Comparison of ENCODE assay signal across 18 mouse cellular contexts in the genomic region with DNA sequence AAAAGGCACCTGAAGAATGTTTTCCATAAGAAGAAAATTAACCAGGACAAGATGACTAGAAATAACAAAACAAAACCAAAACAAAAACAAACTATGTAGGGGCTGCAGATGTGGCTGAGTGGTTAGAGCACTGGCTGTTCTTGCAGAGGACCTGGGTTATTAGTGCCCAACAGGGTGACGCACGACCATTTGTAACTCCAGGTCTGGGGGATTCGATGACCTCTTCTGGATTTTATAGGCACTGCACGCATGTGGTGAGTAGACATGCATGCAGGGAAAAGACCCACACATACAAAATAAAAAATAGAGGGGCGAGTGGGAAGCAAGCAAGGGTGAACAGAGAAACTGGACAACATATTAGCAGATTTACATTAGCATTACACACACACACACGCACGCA. TPM values are rescaled to one million over a fixed set of nuclear protein-coding genes. Genes with fewer than 3 reads are reported as not detected.
DNase-seq lines count a peak whose midpoint lies in the region; ATAC-seq and TF ChIP-seq lines count a peak whose summit lies in the region.
"Had no signal": no experiment of that assay in that cellular context is flagged by ENCODE, and none has a peak within 500 bp of the region (broad histone marks: within the 10 kb centered on the region; RNA-seq: fewer than 3 reads in every experiment).

No protein-coding gene starts in this region.

- H3K36me3 ChIP-seq in kidney, adult 2 months (ENCODE audit: control insufficient read depth, insufficient read depth, low read length), result no peaks in the 10 kb centered on the region
- peaks cover 8% of the 10 kb centered on the region for H3K36me3 ChIP-seq in megakaryocyte, embryonic 14.5 days (replicated peaks; ENCODE audit: low read length)
- no peaks in the 10 kb centered on the region for H3K36me3 ChIP-seq in stomach, postnatal 0 days (ENCODE audit: control insufficient read depth, insufficient read depth, low read length)
- no peaks in the 10 kb centered on the region for H3K36me3 ChIP-seq in hindbrain, embryonic 12.5 days
- H3K36me3 ChIP-seq: heart, embryonic 12.5 days; limb, embryonic 13.5 days; midbrain, embryonic 13.5 days had no signal

- no peak for TF ChIP-seq POLR2A in kidney, adult 2 months (IDR thresholded peaks at IDR 0.05; ENCODE audit: low read depth, low read length)

- H3K4me1 ChIP-seq in kidney, adult 2 months (ENCODE audit: control insufficient read depth, insufficient read depth, low read length), result no peaks in the 10 kb centered on the region
- peaks cover 40% of the 10 kb centered on the region for H3K4me1 ChIP-seq in megakaryocyte, embryonic 14.5 days
- no peaks in the 10 kb centered on the region for H3K4me1 ChIP-seq in stomach, postnatal 0 days (replicated peaks; ENCODE audit: control insufficient read depth, insufficient read depth)
- no peaks in the 10 kb centered on the region for H3K4me1 ChIP-seq in hindbrain, embryonic 12.5 days
- H3K4me1 ChIP-seq: heart, embryonic 12.5 days; limb, embryonic 13.5 days; midbrain, embryonic 13.5 days had no signal

- no peak overlapping the region for H3K27ac ChIP-seq in kidney, adult 2 months (ENCODE audit: insufficient read depth, low read depth, low read length)
- no peak overlapping the region for H3K27ac ChIP-seq in stomach, postnatal 0 days (replicated peaks)
- no peak overlapping the region for H3K27ac ChIP-seq in hindbrain, embryonic 12.5 days
- H3K27ac ChIP-seq: limb, embryonic 13.5 days; midbrain, embryonic 13.5 days had no signal

- no peak overlapping the region for H3K4me3 ChIP-seq in kidney, adult 2 months (ENCODE audit: insufficient read depth, low read depth, low read length)
- peak overlapping the region; percentile 83 for H3K4me3 ChIP-seq in megakaryocyte, embryonic 14.5 days (replicated peaks)
- no peak overlapping the region for H3K4me3 ChIP-seq in stomach, postnatal 0 days (ENCODE audit: low read depth, low read length)
- H3K4me3 ChIP-seq in hindbrain, embryonic 12.5 days, result no peak overlapping the region
- H3K4me3 ChIP-seq: heart, embryonic 12.5 days; limb, embryonic 13.5 days; midbrain, embryonic 13.5 days; myocyte had no signal

- 78% methylated on average over 7 of the region's 7 CpGs for WGBS in kidney, adult 2 months
- 73% methylated on average over 7 of the region's 7 CpGs for WGBS in stomach, postnatal 0 days
- WGBS in hindbrain, embryonic 12.5 days, result 74% methylated on average over 7 of the region's 7 CpGs

- H3K9me3 ChIP-seq in megakaryocyte, embryonic 14.5 days, result peaks cover 17% of the 10 kb centered on the region
- no peaks in the 10 kb centered on the region for H3K9me3 ChIP-seq in stomach, postnatal 0 days (ENCODE audit: control insufficient read depth, low read length)
- H3K9me3 ChIP-seq in hindbrain, embryonic 12.5 days (replicated peaks), result no peaks in the 10 kb centered on the region
- H3K9me3 ChIP-seq: heart, embryonic 12.5 days; limb, embryonic 13.5 days; midbrain, embryonic 13.5 days had no signal

- DNase-seq in kidney, adult 2 months, result no peak
- no peak for DNase-seq in kidney, adult 11 months
- peak; percentile 51 for DNase-seq in ZHBTc4 (ENCODE audit: low read depth, low spot score)
- no peak for DNase-seq in stomach, postnatal 0 days (ENCODE audit: low spot score)
- DNase-seq: cerebellum, adult 8-10 months; heart, postnatal 36 days; kidney, adult 9 months; kidney, postnatal 4 days; lung, postnatal 4 days; thymus, postnatal 14 days had no signal

- H3K4me2 ChIP-seq in stomach, postnatal 0 days (replicated peaks; ENCODE audit: low read depth), result no peak overlapping the region
- H3K4me2 ChIP-seq in hindbrain, embryonic 12.5 days (replicated peaks), result no peak overlapping the region
- H3K4me2 ChIP-seq: heart, embryonic 12.5 days; limb, embryonic 13.5 days; midbrain, embryonic 13.5 days had no signal

- H3K27me3 ChIP-seq in kidney, adult 2 months (replicated peaks; ENCODE audit: control insufficient read depth, insufficient read depth, low read length), result no peaks in the 10 kb centered on the region
- no peaks in the 10 kb centered on the region for H3K27me3 ChIP-seq in megakaryocyte, embryonic 14.5 days (replicated peaks)
- no peaks in the 10 kb centered on the region for H3K27me3 ChIP-seq in stomach, postnatal 0 days (ENCODE audit: control insufficient read depth, insufficient read depth, low read length)
- H3K27me3 ChIP-seq in hindbrain, embryonic 12.5 days, result 0 out of 2 replicates have a peak, but pooled peaks cover 3% of the 10 kb centered on the region
- H3K27me3 ChIP-seq: heart, embryonic 12.5 days; limb, embryonic 13.5 days; midbrain, embryonic 13.5 days had no signal

- 0 out of 2 replicates have a peak, but pooled peaks have one; percentile 4 for TF ChIP-seq CTCF in kidney, adult 2 months (conservative IDR thresholded peaks at IDR 0.05; ENCODE audit: insufficient read depth, insufficient read length, low read depth, low read length)
- TF ChIP-seq CTCF in stomach, postnatal 0 days (IDR thresholded peaks at IDR 0.05; ENCODE audit: low read depth), result peak; percentile 48

- no peak for TF ChIP-seq EP300 in stomach, postnatal 0 days (optimal IDR thresholded peaks at IDR 0.05)

- ATAC-seq in megakaryocyte, adult 5-6 weeks (ENCODE audit: poor library complexity, severe bottlenecking), result no peak
- no peak for ATAC-seq in stomach, postnatal 0 days (ENCODE audit: low FRiP score, low TSS enrichment)
- no peak for ATAC-seq in hindbrain, embryonic 12.5 days (ENCODE audit: low FRiP score)
- ATAC-seq: forebrain, embryonic 14.5 days; midbrain, embryonic 13.5 days had no signal

- H3K9ac ChIP-seq in stomach, postnatal 0 days (ENCODE audit: low read length), result no peak overlapping the region
- H3K9ac ChIP-seq in hindbrain, embryonic 12.5 days, result no peak overlapping the region
- H3K9ac ChIP-seq: heart, embryonic 12.5 days; limb, embryonic 13.5 days; midbrain, embryonic 13.5 days had no signal

RNA-seq across cellular contexts. Expression of a gene that starts 38.2 kb away (rescaled TPM):
- 17.4 and 20.2 TPM in 2 replicates for polyA plus RNA-seq in kidney, adult 2 months (2012; rRNA removed)
- 6.5 and 7.0 TPM in 2 replicates for polyA plus RNA-seq in megakaryocyte, embryonic 14.5 days (2012; ENCODE audit: insufficient read depth, low replicate concordance)
- total RNA-seq in megakaryocyte, adult 5-6 weeks (2015), result not detected in 2 replicates
- total RNA-seq in megakaryocyte, adult 5-6 weeks (2017), result not detected in 2 replicates
- 13.7 and 13.8 TPM in 2 replicates for polyA plus RNA-seq in stomach, postnatal 0 days (2015; fragmentation: Nextera tagmentation; extraction: Ambion mirVana)
- 11.0 and 13.4 TPM in 2 replicates for polyA plus RNA-seq in hindbrain, embryonic 12.5 days (2016; fragmentation: Nextera tagmentation; extraction: Ambion mirVana)

RNA-seq across cellular contexts. Expression of a gene that starts 50.4 kb away (rescaled TPM):
- 54.5 and 98.3 TPM in 2 replicates for polyA plus RNA-seq in kidney, adult 2 months (2012; rRNA removed)
- 15.4 and 53.6 TPM in 2 replicates for polyA plus RNA-seq in megakaryocyte, embryonic 14.5 days (2012; ENCODE audit: insufficient read depth, low replicate concordance)
- 1,886 and 1,948 TPM in 2 replicates for total RNA-seq in megakaryocyte, adult 5-6 weeks (2015)
- 1,623 and 1,719 TPM in 2 replicates for total RNA-seq in megakaryocyte, adult 5-6 weeks (2017)
- 515 and 522 TPM in 2 replicates for polyA plus RNA-seq in stomach, postnatal 0 days (2015; fragmentation: Nextera tagmentation; extraction: Ambion mirVana)
- 362 and 406 TPM in 2 replicates for polyA plus RNA-seq in hindbrain, embryonic 12.5 days (2016; fragmentation: Nextera tagmentation; extraction: Ambion mirVana)
